Mouse (Mus musculus) Muller cell, postnatal 12 days (primary cell): ENCODE data around the gene Noct.
"Not testable (repeated sequence)": the region's sequence is repeated elsewhere in the genome, so short reads cannot be mapped to it uniquely, and the experiment has no call there.

Experiments used
- DNase-seq: peaks from one replicate; pipeline ENCODE4 v3.0.0-alpha.2; 2015; ENCODE audit errors: inconsistent ontology term

Noct gene

DNA sequence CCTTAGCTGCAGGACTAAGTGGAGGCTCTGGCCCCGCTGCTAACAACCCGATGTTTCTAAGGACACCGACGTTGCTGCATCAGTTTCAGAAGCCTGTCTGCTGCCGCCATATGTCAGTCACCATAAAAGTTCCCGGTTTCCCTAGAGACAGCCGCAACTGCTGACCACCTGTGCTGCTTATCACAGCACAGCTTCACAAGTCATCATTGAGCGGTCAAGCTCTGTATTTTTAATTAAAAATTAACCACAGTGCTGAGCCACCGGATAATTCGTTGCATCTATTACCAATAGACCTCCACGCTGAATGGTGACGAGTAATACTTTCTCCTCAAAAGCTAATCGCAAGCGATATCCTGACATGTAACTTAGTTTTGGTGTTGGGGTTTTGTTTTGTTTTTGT lies 19.4 kb upstream of the Noct start:
- no peak for DNase-seq

DNA sequence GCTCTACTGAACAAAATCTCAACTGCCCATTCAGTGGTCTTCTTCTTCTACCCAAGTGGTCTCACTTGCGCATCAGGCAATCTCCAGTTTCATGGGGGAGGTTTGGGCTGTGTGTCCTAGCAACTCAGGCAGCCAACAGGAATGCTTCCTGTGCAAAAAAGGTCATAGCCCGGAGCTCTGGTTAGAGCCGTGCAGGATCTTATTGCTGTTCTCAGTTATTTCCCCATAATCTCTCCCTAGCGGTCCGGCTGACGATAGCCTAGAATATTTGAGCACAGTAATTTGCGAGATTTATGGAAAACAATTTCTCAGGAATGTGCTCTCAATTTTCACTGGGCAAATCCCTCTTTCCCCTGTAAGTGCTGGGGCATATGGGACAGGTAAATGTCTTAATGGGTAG lies 17.7 kb upstream of the Noct start:
- DNase-seq = no peak

DNA sequence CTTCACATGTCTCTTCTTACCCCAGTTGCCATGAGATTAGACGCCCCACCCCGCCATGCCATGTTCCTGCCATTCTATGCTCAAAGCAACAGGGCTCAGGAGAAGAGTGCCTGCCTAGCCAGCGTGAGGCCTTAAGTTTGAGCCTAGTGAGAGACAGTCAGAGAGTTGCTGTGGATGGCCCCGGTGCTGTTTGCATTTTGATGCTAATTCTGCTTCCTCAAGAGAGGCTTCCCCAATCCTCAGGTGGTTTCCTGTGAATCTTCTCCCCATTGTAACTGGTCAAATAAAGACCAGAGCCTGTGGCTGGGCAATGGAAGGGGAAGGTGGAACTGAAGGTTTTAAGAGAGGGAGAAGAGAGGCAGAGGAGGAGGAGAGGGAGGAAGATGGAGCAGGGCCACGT lies 15.6 kb upstream of the Noct start:
- no peak for DNase-seq

DNA sequence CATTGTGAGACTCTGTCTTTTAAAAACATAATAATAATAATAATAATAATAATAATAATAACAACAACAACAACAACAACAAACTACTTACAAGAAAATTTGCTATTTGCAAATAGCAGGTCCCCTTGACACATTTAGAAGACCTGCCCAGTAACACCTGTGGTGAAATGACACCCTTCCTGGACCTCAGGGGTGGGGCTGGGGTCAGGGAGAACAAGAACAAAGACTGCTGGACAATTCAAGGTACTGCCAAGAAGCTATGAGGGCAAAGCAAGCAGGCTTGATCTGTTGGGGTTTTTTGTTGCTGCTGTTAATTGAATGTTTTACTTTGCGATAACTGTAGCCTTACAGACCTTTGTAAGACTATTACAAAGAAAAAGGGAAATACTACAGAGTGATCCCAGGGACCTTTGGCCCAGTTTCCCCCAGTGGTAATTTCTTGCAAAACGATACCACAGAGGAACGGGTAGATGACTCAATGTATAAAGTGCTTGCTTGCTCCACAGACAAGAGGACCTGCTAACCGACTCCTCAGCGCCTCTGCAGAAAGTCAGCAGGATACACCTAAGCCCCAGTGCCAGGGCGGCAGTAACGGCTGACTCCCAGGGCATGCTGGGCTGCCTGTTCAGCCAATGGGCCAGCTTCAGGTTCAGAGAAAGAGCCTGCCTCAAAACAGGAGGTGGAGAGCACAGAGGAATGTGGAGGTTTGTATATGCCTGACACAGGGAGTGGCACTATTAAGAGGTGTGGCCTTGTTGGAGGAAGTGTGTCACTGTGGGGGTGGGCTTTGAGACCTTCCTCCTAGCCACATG lies 14.5 kb upstream of the Noct start:
- DNase-seq = no peak

DNA sequence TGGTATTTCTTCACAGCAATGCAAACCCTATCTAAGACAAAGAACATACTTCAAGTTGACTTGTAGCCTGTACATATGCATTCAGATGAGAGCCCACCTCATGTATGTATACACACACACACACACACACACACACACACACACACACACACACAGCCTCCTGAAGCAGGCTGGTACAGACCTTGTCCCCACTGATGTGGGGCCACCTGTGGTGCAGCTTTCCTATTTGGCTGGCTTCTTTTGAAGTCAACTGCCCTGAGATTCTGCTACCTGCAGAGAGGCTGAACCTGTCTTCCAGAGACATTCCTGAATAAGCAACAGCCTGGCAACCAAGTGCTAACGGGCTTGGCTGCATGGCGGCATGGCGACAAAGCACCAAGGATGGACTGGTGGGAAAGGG lies 13.8 kb upstream of the Noct start:
- no peak for DNase-seq

DNA sequence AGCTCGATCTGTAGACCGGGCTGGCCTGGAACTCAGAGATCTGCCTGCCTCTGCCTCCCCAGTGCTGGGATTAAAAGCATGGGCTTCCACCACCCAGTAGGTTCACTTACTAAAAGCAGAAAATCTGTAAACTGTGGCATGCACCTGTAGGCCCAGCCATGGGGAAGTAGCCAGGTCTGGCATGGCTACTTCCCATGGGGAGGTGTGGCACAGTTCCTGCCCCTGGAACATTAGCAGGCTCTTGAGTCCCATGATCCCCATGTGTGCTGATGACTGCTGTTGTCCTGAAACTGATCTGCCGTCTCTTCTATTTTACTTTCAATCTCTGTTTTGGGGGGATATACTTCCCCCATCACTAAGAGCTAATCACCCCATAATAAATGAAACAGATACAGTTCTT lies 11.1 kb upstream of the Noct start:
- DNase-seq = no peak

DNA sequence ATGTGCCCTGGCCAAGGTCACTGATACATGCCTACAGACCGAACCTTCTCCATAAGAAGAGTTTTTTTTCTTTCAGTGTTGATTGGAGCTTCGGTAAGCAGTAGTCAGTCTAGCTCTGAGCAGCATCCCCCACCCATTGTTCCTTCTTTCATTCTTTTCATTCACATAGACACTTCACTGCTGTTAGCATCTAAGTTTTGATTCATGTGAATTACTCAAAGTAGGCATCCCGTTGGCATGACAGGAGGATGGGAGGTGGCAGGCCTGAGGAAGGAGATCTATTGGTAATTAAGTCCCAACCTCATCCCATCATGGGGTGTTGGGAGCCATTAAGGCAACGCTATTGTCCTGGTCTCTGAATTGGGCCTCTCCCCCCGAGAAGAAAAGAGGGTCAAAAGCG lies 8.6 kb upstream of the Noct start:
- no peak for DNase-seq

DNA sequence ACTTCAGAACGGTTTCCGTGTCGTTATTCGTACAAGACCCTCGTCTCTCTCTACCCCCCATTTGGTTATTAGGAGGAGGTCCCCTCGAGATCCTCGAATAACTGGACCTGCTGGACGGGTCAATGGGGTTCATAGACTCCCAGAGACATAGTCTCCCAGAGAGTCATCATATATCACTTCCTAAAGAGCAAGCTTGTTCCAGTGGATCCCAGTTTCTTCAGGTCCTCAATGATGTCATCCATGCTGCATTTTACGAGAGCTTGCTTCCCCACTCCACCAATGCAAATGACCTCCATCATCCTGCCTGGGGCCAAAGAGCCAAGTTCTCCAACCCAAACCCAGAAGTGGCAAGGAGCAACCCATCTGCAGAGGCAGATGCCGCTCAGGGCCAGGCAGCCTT lies 7.9 kb upstream of the Noct start:
- DNase-seq = not testable (repeated sequence)

DNA sequence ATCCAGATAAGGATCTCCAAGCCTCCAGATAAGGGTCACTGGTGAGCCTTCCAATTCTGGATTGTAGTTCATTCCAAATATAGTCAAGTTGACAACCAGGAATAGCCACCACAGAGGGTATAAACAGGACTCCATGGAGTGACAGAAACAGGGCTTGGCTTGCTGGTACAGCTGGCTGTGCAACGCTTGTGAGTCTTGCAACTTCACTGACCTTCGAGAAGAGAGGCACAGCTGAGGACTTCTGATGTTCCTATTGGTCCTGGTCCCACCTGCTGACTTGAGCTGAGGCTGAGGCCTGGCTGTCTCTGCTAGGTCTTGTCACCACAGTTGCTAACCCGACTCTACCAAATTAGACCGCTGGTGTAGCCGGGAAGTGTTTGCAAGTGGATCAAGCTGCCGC lies 5.9 kb upstream of the Noct start:
- not testable (repeated sequence) for DNase-seq

DNA sequence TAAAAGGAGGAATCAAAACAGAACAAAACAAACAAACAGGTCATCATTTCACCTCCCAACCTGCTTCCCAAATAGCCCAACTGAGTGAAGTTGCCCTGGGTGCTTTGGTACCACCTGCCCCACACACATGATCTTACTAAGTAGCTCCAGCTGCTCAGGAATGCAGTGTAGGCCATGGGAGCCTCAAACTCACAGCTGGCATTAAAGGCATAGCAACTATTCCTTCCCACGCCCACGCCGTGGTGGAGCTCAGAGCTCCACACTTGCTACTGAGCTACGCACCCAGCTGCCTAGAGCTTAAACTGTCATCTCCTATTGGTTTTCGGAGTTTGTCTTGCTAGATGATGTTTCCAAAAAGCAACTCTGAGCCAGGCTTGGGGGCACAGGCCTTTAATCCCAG lies 5.0 kb upstream of the Noct start:
- DNase-seq = no peak

DNA sequence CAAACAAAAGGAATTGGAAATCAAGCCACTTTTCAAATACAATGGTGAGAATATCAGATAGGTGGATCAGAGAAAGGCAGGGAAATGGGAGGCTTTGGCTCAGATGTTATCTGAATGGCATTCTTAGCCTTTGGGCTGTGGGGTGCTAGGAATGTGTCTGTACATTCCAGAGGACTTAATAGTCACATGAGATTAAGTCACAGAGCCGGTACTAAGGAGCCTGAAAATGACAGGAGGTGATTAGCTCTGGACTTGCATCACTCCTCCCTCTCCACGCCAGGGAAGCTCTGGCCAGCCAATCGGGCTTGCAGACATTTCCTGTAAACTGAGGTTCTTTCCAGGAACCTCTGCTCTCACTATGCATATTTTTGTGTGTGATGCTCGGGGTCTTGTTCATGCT lies 3.4 kb upstream of the Noct start:
- peak; percentile 80 for DNase-seq

DNA sequence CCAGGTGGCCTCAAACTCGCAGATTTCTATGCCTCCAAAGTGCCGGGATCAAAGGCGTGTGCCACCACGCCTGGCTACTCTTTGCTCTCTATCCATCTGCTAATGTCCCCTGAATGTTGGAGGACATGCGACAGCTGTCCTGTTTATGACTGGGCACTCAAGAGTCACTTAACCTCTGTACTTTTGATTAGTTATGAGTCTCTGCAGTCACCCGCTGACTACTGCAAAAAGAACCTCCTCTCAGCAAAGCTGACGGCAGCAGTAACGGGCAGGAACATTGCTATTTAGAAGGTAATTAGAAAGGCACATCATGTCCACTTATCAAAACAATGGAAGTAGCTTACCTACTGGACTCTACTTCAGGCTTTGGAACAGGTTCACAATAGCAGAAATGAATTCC lies 2.4 kb upstream of the Noct start:
- DNase-seq = no peak

DNA sequence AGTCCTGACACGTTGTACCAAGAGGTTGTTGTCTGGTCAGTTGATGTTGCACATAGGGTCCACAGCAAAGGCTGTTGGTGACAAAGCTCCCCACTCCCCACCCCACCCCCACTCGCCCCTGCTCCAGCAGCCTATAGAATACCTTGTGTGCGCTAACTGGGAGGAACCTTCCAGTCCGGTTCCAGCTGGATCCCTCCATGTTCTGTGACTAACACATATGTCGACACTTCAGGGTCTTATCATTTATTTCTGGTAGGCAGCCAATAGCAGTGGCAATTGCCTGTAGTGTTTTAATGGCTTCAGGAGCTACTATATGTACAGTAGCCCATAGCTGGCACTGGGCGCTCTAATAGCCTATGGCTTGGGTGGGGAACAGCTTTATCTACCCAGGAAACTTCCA lies 1.9 kb upstream of the Noct start:
- no peak for DNase-seq

DNA sequence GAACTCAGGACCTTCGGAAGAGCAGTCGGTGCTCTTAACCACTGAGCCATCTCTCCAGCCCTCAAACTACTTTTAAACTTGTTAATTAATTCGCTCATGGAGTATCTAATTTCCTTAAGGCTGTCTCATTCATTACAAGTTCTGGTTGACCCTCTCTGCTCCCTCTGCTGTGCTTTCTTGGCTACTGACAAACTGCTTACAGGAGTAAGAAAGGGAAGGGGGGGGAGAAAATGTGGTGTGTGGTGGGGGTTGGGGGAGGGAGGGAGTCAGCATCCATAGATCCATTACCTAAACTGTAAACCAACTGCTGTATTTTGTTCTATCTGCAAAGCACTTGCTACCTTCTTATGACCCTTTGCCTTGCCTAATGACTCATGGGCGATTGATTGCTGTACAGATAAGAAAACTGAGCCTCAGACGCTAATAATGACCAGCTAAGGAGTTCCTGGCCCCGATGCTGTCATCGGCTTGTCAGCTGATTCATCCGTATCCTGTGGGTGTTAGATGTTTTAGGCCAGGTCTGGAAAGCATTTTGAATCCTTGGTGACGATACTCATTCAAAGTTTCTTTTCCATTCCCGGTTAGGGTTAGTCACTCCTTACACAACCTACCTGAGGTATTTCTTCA lies 1.3 kb upstream of the Noct start:
- no peak for DNase-seq

DNA sequence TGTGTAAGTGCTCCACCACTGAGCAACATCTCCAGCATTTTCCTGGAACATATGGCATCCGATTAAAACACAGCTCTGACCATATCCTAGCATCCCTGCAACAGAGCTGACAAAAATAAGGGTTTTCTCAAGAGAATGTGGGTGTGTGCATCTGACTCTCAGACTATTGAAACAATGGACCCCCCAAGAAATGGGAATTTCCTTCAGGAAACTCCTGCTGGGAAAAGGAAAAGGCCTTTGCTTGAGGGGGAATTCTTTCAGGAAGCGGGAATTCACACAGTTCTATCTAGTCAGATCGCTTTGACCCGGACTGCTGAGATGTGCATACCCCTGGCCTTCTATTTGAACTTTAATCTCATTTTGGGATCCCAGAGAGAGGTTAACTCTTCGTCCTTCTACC lies 691 bp upstream of the Noct start:
- no peak for DNase-seq

DNA sequence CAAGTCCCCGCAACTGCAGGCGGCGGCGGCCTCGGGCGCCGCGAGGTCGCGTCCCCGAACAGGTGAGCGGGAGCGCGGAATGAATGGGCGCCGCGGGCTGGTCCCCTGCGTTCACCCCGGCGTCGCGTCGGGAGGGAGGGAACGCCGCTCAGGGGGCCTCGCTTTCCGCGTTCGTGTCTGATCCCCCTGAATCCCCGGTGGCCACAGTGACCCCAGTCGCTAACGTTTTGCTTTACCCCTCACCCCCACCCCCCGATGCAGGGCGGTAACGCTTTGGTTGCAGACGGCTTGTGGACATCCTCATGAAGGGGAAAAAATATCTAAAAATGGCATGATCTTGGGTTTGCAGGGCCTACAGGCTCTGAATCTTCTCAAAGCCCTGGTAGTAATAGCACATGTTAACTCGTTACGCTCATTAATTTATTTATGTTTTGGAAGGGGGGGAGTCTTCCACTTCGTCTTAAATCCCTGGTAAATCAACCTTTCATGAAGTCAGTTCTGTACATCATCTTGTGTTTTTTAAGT lies 1.0 kb downstream of the Noct start:
- no peak for DNase-seq

DNA sequence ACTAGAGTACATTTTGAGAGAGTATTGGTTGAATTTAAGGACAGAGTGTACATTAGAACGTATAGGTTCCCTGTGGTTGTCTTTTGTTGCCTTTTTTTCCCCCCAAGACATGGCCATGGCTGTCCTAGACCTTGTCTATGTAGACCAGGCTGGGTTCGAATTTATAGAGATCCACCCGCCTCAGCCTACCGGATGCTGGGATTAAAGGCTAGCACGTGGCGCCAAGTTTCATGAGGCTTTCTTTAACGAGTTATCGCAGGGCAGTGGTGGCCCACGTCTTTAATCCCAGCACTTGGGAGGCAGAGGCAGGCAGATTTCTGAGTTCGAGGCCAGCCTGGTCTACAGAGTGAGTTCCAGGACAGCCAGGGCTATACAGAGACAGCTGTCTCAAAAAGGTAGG lies 1.7 kb downstream of the Noct start:
- no peak for DNase-seq

DNA sequence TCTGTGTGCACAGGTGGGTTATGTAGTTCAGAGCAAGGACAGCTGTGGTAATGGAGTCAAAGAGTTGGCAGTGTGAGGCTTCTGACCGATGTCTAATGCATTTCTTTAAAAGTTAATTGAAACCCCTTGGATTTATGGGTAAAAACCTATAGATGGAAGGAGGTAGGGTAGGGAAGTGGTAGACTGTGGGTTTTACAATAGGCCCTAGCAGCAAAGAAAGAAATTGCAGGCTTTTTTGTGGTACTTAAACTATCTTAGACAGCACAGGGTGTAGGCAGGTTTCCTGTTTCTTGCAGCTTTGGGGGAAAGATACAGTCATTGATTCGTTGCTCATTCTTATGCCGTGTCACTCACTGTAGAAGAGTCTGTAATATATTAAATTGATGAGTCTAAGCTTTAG lies 2.4 kb downstream of the Noct start:
- no peak for DNase-seq

DNA sequence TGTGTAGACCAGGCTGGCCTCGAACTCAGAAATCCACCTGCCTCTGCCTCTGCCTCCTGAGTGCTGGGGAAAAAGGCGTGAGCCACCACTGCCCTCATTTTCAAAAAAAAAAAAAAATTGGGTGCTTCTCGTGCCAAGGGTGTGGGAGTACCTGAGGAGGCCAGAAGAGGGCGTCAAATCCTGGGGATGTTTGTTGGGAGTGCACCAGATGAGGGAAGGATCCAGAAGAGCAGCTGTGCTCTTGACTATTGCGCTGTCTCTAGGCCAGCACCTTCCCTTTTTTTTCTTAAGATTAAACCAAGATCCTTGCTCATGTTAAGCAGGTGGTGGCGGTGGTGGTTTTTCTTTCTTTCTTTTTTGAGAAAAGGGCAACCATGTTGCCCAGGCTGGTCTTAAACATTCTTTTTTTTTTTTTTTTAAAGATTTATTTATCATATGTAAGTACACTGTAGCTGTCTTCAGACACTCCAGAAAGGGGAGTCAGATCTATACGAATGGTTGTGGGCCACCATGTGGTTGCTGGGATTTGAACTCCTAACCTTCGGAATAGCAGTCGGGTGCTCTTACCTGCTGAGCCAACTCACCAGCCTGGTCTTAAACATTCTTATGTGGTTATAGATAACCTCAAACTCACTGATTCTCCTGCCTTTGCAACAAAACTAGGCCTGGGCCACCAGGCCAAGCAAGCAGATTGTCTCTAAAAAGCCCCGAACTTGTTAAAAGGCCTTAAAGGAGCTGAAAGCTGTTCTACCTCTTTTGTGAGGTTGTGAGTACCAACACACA lies 4.0 kb downstream of the Noct start:
- no peak for DNase-seq

DNA sequence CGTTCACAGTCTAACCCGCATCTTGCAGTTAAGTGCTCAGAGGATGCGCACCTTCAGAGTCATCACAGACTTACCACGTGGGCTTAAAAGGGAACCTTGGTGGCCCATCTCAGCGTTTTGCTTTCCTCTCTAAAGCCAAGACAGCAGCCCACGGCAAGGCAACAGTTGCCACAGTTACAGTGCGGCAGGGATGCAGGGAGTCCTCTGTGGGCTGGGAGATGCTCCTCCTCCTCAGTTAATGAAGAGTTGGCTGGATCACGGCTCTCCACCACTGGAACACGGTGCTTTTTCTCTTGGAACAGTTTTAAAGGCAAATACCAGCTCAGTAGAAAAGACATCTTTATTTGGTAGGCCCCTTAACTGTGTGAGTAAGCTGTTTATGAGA lies 4.6 kb downstream of the Noct start:
- no peak for DNase-seq

DNA sequence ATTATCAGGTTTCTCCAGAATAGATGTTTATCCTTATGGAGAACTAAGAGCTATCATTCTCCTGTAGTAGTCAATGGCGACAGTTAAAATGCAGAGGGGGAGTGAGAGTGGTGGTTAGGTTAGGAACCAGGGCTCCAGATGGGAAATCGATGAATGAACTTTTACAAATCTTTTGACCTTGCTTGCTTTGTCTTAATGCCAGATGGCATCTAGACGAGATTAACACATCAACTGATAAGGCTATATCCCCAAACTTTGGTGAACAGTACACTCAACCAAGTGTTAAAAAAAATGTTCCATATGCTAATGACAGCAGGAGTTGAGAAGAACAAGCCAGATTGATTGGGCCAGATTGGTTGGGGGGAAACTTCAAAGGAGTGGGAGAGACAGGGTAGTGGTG lies 5.0 kb downstream of the Noct start:
- no peak for DNase-seq

DNA sequence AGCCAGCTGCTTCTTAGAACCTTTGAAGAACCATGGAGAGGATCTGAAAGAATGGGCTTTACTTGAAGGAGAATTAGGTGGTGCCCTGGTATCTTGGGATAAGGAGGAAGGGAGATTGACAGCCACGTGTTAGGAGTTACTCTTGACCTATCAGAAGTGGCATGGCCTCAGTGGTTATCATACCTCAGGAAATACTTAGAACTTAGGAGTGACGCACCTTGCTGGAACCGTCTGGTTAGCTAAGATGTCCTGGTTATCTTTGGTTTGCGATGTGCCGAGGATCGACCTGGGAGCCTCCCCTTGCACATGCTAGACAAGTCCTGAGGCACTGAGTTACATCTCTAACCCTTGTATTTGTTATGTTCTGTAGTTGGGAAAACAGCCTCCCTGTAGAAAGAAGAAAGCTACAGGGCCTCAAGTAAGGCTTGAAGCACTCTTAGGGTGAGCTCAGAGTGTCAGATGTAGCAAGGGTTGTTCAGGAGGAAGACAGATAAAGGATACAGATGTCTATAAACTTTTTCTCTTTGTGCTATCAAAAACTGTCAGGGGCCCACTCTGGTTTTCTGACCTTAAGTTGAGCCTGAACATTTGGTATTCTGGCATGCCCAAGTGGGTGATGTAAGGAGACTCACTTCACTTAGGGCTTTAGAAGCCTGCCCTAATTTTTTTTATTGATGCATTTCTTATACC lies 6.0 kb downstream of the Noct start:
- DNase-seq = no peak
